Mouse (Mus musculus): Measurements from ENCODE around the gene Zmiz1. TPM values are rescaled to one million over a fixed set of nuclear protein-coding genes. Genes with fewer than 3 reads are reported as not detected.

Zmiz1 gene
- total RNA-seq, 2 experiments from 2014 or later, result 105 to 122 TPM

GRCm38 (mm10) chr14:25454066-25454760 is 4.8 kb upstream of the Zmiz1 start:
- DNase-seq (ENCODE audit: low spot score in 2 of 2), result no peak

GRCm38 (mm10) chr14:25456666-25457433 is 2.1 kb upstream of the Zmiz1 start:
- DNase-seq (ENCODE audit: low spot score in 2 of 2), result no peak

- DNase-seq (ENCODE audit: low spot score in 2 of 2), result peak; percentile 91 to 92
Measured at GRCm38 (mm10) chr14:25457434-25457957, 1.5 kb upstream of the Zmiz1 start.

GRCm38 (mm10) chr14:25458111-25459015 is 622 bp upstream of the Zmiz1 start:
- no peak for DNase-seq (ENCODE audit: low spot score in 2 of 2)

- DNase-seq (ENCODE audit: low spot score in 2 of 2), result no peak
Measured at GRCm38 (mm10) chr14:25459394-25459997, 511 bp downstream of the Zmiz1 start.

GRCm38 (mm10) chr14:25459998-25460800 is 1.2 kb downstream of the Zmiz1 start:
- DNase-seq (ENCODE audit: low spot score in 2 of 2), result peak in 1 of 2 experiments; percentile 47

GRCm38 (mm10) chr14:25460801-25461675 is 2.1 kb downstream of the Zmiz1 start:
- peak in 1 of 2 experiments; percentile 58 for DNase-seq (ENCODE audit: low spot score in 2 of 2)

GRCm38 (mm10) chr14:25461676-25462385 is 2.8 kb downstream of the Zmiz1 start:
- DNase-seq (ENCODE audit: low spot score in 2 of 2), result no peak

GRCm38 (mm10) chr14:25462975-25463374 is 4.0 kb downstream of the Zmiz1 start:
- no peak for DNase-seq (ENCODE audit: low spot score in 2 of 2)

- no peak for DNase-seq (ENCODE audit: low spot score in 2 of 2)
Measured at GRCm38 (mm10) chr14:25463919-25464318, 4.9 kb downstream of the Zmiz1 start.

- DNase-seq (ENCODE audit: low spot score in 2 of 2), result no peak
Measured at GRCm38 (mm10) chr14:25464611-25465307, 5.8 kb downstream of the Zmiz1 start.

- DNase-seq (ENCODE audit: low spot score in 2 of 2), result no peak
Measured at GRCm38 (mm10) chr14:25466361-25466760, 7.4 kb downstream of the Zmiz1 start.

GRCm38 (mm10) chr14:25467911-25468668 is 9.1 kb downstream of the Zmiz1 start:
- no peak for DNase-seq (ENCODE audit: low spot score in 2 of 2)

GRCm38 (mm10) chr14:25468891-25469529 is 10.0 kb downstream of the Zmiz1 start:
- no peak for DNase-seq (ENCODE audit: low spot score in 2 of 2)

- DNase-seq (ENCODE audit: low spot score in 2 of 2), result no peak
Measured at GRCm38 (mm10) chr14:25470224-25470805, 11.3 kb downstream of the Zmiz1 start.

GRCm38 (mm10) chr14:25471035-25471434 is 12.1 kb downstream of the Zmiz1 start:
- DNase-seq (ENCODE audit: low spot score in 2 of 2), result no peak
